Mouse (Mus musculus) kidney, adult 8-10 months (tissue): ENCODE results near the gene Asic3.
A peak's percentile ranks its signal among the peaks of the same experiment; 100 is the strongest.

Experiments
- DNase-seq, 2 experiments: peaks; one replicate each; pipeline ENCODE4 v3.0.0; 2022

The Asic3 gene

DNA sequence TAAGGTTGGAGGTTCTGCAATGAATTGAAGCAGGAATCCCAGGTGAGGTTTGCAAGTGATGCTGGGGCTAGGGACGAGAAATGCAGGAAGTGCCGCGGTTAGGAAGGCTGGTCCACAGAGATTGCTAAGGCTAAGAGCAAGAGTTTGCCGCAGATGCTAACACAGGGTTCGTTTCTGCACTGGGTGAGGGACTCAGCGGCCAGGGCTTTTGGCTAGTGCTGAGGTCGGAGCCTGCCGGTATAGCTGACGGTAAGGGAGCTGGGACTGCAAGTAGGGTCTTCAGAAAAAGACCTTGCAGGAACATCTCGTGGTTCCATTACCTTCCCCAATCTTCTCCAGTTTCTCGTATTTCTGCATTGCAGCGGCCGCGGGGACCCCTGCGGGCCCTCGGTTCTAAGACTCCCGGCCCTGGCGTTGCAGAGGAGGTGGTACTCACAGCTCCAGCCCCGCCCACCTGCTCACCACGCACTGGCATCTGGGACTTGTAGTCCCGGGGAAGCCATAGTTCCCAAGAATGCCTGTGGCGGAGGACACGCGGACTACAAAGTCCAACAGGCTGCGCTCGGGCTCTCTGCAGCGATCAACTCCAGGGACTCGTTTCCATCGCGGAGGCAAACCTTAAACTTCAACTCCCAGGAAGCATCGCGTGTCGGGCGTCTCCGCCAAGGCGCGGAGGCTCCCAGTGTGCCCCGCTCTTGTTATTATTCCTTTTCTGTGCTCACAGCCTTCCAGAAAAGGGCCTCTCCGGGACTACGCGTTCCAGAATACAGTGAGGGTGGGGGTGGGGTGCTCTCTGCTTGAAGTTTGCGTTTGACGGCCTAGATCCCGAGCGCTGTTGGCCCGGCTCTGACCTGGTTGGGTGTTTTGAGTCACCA lies 10.2 kb downstream of the Asic3 start, which contains the start of the genes Cdk5 and Slc4a2:
Gene Cdk5 (minus strand): TSS at position 402 of the 875 bp plus-strand sequence.
Gene Slc4a2 (plus strand): TSS at position 709 of the 875 bp plus-strand sequence.
- peak; percentile 99 for DNase-seq

DNA sequence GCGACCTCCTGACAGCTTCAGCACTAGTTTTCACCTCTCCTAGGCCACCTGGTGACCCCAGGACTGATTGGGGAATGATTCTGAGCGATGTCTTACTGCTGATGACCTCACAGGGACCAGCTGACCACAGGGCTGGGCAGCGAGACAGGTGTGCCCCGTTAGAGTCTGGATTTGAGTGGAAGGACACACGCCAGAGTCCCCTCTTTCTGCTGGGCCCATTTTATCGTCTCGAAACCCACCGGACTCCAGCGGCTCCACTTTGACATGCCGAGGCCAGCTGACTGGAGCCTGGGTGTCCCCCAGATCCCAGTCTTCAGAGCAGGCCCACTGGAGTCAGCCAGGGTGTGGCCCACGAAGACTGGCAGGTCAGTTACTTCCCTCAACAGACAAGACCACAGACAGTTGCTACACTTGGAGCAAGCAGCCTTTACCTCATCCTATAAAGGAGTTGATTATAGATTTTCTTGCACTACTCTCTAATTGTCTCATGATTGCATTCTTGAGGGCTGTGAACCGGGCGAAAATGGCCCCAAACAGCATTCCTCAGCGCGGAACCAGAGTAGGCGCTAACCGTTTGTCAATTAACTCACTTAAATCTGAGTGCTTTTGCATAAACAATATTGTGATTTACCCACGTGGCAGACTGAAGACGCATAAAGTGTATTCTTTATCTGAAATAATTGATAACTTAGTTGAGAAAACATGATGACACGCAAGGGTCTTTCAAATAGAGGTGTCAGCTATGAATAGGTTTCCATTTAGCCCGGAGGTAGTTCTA lies 11.0 kb downstream of the Asic3 start:
- DNase-seq = peak; percentile 42 to 45

DNA sequence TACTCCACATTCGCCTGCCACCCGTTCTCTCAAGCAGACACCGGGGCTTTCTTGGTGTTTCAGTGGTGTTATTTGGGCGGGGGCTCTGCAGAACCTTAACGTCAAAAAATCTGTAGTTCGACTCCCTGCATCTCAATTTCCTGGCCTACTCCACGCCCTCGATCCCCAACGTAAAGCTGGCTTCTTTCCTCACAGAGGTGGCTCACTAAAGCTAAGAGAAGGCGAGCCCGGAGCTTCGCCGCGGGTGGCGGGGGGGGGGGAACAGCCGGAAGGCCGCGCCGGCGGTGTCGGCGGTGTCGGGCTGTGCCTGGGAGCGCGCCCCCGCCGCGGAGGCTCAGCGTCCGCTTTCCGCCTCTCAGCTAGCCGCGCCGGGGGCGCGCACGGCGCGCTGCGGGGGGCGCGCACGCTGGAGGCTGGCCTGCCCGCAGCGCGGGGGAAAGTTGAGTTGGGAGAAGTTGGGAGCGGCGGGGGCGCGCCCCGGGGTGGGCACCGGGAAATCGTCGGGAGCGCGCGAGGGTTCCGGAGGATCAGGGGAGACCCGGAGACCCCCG lies 11.7 kb downstream of the Asic3 start:
- peak; percentile 66 to 78 for DNase-seq

DNA sequence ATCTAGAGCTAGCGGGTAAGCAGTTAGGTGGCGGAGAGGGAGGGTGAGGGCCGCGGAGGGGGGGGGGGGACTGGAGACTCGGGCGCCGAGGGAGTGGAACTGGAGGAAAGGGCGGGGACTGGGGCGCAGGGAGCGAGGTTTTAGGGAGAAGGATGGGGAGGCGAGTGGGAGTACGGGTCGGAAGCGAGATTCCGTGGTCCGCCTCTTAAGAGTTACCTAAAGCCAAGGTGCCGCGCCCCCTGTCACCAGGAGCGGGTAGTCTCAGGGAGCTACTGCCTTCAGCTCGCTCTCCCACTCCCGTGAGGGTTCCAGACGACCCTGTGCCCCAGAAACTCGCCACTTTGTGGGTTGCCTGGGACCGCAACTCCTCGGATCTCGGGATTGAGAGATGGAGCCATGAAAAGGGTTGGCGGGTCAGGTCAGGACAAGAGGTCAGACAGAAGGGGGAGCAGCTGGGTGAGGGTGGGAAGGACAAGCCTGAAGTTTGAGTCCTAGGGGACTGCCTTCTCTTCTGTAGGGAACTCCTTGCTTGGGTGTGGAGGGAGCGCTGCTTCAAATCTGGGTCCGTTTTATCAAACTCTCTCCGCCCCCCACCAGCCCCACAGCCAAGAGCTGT lies 12.3 kb downstream of the Asic3 start:
- DNase-seq = peak; percentile 43 to 56

DNA sequence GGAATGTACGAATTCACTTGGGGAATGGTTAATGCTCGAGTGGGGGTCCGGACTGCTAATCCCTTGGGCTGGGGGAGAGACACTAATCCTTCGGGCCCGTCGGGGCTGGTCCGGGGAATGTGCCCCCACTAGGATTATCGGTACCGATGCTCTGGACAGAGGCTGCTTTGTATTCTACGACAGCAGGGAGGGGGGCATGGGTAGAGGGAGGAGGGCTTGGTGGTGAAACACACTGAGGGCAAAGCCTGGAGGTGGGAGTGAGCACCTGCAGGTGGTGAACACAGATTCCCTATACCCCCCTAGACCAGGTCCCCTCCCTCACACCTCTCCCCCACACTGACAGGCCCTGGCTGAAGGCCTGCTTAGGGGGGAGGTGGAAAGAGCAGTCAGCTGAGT lies 12.8 kb downstream of the Asic3 start:
- no peak for DNase-seq

DNA sequence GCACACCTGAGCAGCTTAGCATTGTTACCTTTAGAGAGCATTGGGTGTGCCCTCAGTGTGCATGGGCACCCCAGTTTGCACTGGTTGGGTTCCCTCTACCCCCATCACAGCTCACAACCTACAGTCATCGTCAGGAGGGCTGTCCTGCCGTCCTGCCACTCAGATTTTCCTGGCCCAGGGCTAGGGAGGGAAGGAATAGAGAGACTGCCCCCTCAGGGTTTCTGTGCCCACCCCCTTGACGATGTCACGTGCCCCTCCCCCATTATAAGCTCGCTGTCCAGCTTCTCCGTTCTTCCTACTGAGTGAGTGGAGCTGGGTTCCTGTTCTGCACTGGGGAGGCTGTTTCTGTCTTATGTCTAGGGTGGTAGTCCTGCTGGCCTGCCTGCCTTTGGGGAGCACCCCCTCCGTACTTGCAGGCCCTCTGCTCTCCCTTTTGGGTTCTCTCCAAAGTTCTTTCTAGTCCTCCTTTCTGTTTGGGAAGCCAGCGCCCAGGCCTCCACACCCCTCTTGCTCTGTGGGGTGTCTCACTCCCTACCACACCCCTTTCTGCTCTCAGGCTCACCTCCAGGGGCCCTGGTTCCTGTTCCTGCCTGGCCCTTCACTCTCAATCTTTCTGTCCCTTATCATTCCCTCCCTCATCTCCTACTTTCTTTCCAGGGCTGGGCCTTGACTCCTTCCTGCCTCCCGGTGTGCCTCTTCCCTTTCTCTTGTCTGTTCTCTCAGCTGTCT lies 13.5 kb downstream of the Asic3 start:
- DNase-seq = no peak

DNA sequence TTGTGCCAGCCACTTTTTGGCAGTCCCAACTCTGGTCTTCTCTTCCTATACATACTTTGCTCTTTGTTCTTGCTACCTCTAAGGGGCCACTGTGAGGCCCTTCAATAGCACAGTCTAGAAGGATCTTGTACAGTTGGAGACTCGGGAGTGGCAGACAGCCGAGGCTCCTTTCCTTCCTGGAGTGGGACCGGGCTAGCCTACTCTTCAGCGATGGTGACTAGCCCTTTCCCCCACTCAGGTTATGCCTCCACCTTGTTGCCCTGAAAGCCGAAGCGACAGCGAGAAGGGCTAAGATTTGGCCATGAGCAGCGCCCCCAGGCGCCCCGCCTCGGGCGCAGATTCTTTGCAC lies 14.1 kb downstream of the Asic3 start:
- no peak for DNase-seq

DNA sequence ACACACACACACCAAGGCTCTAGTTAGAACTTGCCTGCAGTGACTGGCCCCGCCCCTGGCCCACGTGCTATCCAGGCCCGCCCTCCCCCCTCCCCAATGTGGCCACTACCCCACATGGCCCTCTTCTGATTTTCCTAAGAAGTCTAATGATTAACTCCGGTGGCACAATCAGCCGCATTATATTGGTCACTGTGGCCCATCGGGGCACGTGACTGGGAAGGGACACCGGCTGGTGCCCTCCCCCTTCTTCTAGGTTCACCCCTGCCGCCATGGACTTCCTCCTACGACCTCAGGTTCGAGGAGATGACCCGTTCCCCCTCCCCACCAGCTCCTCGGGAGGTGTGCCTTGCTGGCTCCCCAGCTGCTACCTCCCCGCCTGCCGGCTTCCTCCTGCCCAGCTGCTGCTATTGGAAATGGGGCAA lies 14.8 kb downstream of the Asic3 start:
- DNase-seq = peak; percentile 87 to 92

DNA sequence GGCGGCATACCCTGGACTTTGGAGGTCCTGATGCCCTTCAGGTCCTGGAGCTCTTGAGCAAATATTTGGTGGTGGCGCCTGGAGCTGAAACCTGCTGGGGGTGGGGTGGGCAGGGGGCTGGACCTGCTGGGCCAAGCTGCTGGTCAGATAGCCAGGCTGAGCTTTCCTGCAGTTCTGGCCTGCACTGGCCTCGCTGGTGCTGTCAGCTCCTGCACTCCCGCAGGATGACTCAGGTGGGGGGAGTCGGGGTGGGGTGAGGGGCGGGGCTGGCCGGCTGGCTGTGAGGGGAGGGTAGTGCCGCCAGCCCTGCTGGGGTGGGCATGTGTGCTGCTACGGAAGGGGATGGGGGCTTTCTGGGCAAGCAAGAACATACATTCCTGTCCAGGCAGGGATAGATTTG lies 15.4 kb downstream of the Asic3 start:
- DNase-seq = no peak

DNA sequence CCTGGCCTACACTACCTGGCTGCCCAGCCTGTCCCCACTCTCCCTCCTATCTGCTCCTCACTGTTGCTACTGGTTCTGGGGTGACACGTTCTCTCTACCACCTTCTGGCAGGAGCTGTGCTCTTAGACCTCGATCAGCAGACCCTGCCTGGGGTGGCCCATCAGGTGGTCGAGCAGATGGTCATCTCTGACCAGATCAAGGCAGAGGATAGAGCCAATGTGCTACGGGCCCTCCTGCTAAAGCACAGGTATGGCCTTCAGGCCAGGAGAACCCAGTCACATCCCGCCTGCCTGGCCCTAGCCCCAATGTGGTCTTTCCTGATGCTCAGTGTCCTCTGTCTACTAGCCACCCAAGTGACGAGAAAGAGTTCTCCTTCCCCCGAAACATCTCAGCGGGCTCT lies 20.8 kb downstream of the Asic3 start:
- no peak for DNase-seq

DNA sequence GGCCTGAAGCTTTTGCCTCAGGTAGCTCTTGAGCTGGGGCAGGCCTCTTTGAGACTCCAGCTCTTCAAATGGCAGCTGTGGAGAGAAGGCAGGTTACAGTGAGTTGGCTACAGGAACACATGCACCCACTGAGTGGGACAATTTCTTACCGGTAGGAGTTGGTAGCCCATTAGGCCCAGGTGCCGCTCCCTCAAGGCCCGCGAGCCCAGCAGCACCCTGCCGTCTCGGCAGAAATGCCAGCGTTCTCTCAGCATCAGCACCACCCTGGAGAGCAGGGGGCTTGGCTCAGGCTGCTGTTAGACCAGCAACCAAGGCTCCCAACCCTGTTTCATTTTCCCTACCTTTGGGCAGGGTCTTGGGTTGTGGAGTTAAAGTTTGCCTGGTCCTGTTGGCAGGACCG lies 28.0 kb downstream of the Asic3 start:
- DNase-seq = no peak

DNA sequence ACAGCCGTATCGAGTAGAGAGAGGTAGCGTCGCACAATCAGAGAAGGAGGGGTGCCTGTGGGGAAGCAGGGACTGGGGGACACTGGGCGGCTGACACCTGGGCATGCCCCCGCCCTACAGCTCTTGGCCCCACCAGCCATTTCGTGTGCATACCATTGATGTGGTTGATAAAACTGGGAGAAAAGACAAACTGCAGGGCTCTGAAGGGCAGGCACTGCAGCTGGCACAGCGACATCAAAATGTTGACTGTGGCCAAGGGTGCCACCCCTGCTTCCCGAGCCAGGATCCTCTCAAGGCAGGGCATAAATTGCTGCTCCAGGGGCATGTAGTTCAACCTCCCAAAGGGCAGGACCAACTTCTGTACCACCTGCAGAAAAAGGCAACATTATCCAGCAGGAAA lies 28.8 kb downstream of the Asic3 start:
- no peak for DNase-seq

DNA sequence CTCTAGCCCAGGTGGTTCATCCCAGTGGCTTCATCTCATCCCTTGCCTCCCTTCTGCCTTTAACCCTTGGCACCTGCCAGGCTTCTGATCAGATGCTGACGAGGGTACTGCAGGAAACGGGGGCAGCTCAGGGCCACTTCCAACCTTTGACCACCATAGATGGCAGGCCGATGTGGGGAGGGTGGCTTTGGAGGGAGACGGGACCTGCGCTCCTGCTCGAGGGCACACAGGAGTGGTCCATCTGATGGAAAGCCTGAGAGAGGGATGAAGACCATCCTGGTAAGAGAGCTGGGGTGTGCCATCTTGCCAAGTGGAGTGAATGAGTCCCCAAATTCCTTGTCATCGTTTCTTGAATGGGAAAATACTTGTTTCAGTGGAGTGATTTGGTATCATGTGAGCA lies 30.0 kb downstream of the Asic3 start:
- no peak for DNase-seq

DNA sequence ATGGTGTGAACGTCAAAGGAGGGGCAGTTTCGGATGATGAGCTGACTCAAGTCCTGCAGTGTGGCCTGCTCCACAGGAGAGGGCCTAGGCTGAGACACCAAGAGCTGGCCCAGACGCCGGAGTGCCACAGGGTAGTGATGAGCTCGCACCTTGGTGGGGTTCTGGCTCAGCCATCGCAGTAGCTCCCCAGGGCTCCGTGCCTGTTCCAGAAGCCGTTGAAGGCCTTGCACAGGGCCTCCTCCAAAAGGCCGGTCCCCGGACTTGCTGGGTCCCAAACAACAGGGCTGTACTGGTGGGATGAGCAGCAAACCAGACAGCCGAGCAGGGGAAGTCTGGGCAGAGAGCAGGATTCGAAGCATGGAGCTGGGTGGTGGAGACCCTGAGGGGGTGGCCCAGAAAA lies 30.7 kb downstream of the Asic3 start:
- DNase-seq = no peak

DNA sequence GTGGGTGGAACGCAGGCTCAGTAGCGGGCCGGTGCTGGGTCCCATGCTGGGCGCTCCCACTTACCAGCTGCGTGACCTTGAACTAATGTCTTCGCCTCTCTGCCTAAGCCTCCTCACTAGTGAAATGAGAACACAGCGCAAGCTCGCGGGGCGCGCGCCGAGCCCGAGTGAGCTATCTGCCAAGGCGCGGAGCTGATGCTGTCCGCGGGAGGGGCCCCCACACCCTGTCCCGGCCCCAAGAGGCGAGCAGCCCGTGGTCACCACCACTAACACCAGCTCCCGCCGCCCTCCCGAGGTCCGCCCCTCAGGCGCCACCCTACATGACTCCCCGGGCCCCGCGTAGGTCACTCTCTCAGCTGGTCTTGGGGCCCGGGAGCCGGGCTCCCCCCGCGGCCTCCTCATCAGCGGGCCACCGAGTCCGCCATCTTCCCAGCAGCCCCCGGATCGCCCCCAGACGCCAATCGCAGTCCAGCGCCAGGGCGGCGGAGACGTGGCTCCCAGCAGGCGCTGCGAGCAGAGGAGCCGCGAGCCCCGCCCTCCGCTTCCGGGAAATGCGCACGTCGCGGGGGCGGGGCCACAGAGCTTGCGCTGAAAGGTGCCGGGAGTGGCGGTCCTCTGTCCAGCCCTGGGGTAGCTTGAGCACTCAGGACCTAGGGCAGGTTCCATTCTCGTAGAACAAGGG lies 31.7 kb downstream of the Asic3 start, which contains the start of gene Fastk:
Gene Fastk (minus strand): TSS at position 542 of the 682 bp plus-strand sequence.
- DNase-seq = peak; percentile 93

DNA sequence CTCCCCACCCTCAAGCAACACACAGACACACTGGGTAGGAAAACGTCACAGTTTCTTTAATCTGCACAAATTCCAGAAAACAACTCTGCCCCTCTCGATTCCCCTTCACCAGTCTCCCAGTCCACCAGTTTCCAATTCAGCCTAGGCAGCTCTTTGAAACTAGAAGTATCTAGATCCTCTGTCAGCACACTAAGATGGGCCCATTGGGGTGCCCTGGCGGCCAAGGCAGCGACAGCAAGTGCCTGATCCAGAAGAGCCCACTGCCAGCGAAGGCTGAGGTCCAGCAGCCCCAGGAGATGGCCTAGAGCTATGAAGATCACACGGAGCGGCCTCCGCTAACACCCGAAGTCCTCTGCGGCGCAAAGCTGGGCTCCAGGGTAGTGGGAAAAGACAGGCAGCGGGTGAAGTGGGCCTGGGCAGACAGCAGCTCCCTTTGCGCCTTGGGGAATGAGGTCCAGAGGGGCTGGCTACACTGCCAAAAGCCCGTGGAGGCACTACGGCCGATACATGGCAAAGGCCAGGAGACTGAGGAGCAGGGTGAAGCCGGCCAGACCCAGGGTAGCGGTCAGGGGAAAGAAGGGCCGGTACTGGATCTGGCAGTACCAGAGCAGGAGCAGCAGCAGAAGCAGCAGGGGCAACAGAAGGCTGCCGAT lies 32.4 kb downstream of the Asic3 start:
- no peak for DNase-seq

DNA sequence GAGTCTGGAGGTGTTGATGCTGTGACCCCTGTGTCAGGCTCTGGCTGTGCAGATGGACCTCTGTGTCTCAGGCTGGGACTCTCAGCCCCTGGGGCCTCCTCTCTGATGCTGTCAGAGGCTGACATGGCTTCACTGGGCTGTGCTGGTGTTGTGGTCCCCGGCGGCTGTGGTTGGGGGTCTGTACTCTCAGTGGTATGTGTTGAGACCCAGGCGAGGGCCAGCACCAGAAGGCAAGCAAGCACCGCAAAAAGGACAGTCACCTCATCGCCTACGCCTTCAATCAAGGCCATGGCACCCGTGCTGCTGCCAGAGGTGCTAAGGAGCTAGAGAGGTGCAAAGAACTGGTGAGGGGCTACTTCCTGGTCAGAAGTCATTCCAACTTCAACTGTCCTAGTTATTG lies 33.4 kb downstream of the Asic3 start:
- DNase-seq = no peak

DNA sequence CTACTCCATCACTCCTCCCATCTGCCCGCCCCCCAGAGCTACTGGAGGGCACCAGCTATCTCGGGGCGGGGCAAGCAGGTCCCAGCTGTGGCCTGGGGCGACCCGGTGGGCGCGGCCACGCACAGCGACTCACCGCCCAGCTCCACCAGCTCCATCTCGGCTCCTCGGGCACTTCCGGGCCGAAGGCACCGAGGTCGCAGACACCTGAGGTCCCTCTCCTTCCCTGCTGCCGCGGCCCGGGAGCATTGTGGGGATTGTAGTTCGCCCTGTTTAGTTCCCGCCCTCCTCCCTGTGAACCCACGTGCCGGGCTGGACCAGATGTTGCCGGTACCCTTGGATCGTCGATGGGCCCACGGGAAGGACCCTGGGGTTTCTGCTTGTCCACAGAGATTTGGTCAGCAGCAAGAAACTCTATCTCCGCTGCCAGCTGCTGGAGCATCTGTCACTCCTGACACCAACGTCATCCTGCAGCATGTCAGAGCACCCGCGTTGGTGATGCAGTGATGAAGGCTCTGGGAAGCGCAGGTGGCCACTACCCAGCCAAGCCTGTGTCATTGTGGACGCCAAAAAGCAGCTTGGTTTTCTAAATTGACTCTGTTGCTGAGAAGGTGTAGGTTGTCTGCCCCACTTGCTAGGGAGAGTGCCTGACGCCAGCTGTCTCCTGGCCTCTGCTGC lies 34.6 kb downstream of the Asic3 start, which contains the start of gene Tmub1:
Gene Tmub1 (minus strand): TSS at position 231 of the 675 bp plus-strand sequence.
- peak; percentile 87 to 93 for DNase-seq

DNA sequence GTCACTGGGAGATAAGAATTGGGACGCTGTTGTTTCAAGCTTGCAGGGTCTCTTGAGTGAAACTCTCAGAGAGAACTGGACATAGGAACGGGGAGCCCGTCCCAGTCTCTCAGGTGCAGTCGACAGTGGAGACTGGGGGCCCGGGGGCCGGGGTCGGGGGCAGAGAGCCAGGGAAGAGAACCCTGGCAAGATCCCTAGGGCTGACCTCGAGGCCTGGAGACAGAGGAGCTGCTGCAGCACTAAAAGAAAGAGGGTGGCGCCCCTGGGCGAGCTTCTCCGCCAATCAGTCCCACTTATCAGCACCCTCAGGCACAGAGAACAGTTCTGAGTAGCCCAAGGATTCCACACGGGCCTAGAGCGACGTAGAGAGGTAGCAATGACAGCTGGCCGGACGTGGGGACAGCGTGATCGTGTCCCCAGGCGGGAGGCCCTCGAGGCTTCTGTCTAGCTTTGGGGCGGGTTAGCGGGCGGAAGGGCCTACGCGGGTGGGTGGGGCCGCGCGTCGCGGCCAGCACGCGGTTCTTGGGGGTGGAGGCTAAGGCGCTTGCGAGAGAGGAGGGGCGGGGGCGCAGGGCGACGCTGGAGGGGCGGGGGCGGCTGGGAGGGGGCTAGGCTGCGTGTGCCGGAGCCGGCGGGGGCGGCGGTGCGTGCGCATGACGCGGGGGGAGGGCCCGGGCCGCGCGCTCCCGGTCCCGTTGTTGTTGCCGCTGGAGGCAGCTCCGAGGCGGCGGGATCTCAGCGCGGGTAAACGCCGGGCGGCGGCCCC lies 38.3 kb downstream of the Asic3 start:
- peak; percentile 67 to 79 for DNase-seq
